Mouse (Mus musculus) ES-E14 (cell line): ENCODE measurements around the gene Kcnj9.

ENCODE experiments used
- CHD2 ChIP-seq: IDR thresholded peaks from 2 replicates; pipeline ENCODE4 v1.6.1; 2014; ENCODE audit warnings: mild to moderate bottlenecking, low read depth, low read length, inconsistent platforms
- HCFC1 ChIP-seq: IDR thresholded peaks from 2 replicates; pipeline ENCODE4 v1.6.1; 2012; ENCODE audit warnings: low read length, inconsistent platforms, borderline replicate concordance; ENCODE audit not compliant: insufficient read depth
- MAFK ChIP-seq: IDR thresholded peaks from 2 replicates; pipeline ENCODE4 v1.6.1; 2014; ENCODE audit warnings: mild to moderate bottlenecking, low read depth, low read length, inconsistent platforms; ENCODE audit not compliant: insufficient read depth
- ZC3H11A ChIP-seq: IDR thresholded peaks from 2 replicates; pipeline ENCODE4 v1.6.1; 2012; ENCODE audit warnings: low read depth, mild to moderate bottlenecking, inconsistent platforms, low read length, borderline replicate concordance
- ZNF384 ChIP-seq: IDR thresholded peaks from 2 replicates; pipeline ENCODE4 v1.6.1; 2012; ENCODE audit warnings: low read depth, low read length, inconsistent platforms

- no peak for TF ChIP-seq HCFC1
- TF ChIP-seq CHD2 = no peak
- no peak for TF ChIP-seq ZNF384
- TF ChIP-seq MAFK = no peak
- no peak for TF ChIP-seq ZC3H11A
These were observed 15.3 kb downstream of the Kcnj9 start for GRCm38 (mm10) chr1:172313613-172314411.
